Mouse (Mus musculus): ENCODE data around the gene Nagk.
A peak's percentile ranks its signal among the peaks of the same experiment; 100 is the strongest.
"Not testable (repeated sequence)": the region's sequence is repeated elsewhere in the genome, so short reads cannot be mapped to it uniquely, and the experiment has no call there.

The Nagk gene

GRCm38 (mm10) chr6:83815801-83816200 lies 21.0 kb downstream of the Nagk start:
- no peak for DNase-seq (ENCODE audit: low spot score in 2 of 2)

GRCm38 (mm10) chr6:83818996-83819395 lies 24.2 kb downstream of the Nagk start:
- no peak for DNase-seq (ENCODE audit: low spot score in 2 of 2)

- no peak for DNase-seq (ENCODE audit: low spot score in 2 of 2)
These were observed 26.1 kb downstream of the Nagk start for GRCm38 (mm10) chr6:83820727-83821515.

GRCm38 (mm10) chr6:83821856-83822255 lies 27.1 kb downstream of the Nagk start:
- no peak for DNase-seq (ENCODE audit: low spot score in 2 of 2)

GRCm38 (mm10) chr6:83830941-83831605 lies 36.3 kb downstream of the Nagk start:
- DNase-seq (ENCODE audit: low spot score in 2 of 2), result peak; percentile 42 to 49

GRCm38 (mm10) chr6:83831606-83832123 lies 36.9 kb downstream of the Nagk start, which contains the start of gene Paip2b:
Gene Paip2b, minus strand, starts transcription at chr6:83831741.
- DNase-seq (ENCODE audit: low spot score in 2 of 2), result peak; percentile 97 to 98

- not testable (repeated sequence) for DNase-seq (ENCODE audit: low spot score in 2 of 2)
These were observed 37.6 kb downstream of the Nagk start for GRCm38 (mm10) chr6:83832393-83832792.

GRCm38 (mm10) chr6:83836826-83837225 lies 42.0 kb downstream of the Nagk start:
- no peak for DNase-seq (ENCODE audit: low spot score in 2 of 2)

GRCm38 (mm10) chr6:83838046-83838445 lies 43.3 kb downstream of the Nagk start:
- DNase-seq (ENCODE audit: low spot score in 2 of 2), result no peak

- no peak for DNase-seq (ENCODE audit: low spot score in 2 of 2)
These were observed 45.3 kb downstream of the Nagk start for GRCm38 (mm10) chr6:83840086-83840485.

- DNase-seq (ENCODE audit: low spot score in 2 of 2), result no peak
These were observed 50.1 kb downstream of the Nagk start for GRCm38 (mm10) chr6:83844913-83845312.

GRCm38 (mm10) chr6:83846141-83846540 lies 51.4 kb downstream of the Nagk start:
- no peak for DNase-seq (ENCODE audit: low spot score in 2 of 2)

- DNase-seq (ENCODE audit: low spot score in 2 of 2), result no peak
These were observed 54.7 kb downstream of the Nagk start for GRCm38 (mm10) chr6:83849446-83849845.
